Mouse (Mus musculus) embryonic fibroblast, embryonic 13.5 days (primary cell): Measurements from ENCODE around the gene Tssk4.

Source experiments
- CTCF ChIP-seq: IDR thresholded peaks from 2 replicates; pipeline ENCODE4 v1.5.1; 2011; ENCODE audit warnings: mild to moderate bottlenecking, control low read depth, low read length, moderate library complexity, borderline replicate concordance; ENCODE audit not compliant: insufficient read depth
- POLR2A ChIP-seq: IDR thresholded peaks from 2 replicates; pipeline ENCODE4 v1.6.1; 2011; ENCODE audit warnings: low read depth, mild to moderate bottlenecking, control low read depth, low read length, moderate library complexity

- TF ChIP-seq CTCF (no peak), POLR2A (peak; percentile 49)
These were observed 6.7 kb upstream of the Tssk4 start, which contains the start of gene Tm9sf1 for GRCm38 (mm10) chr14:55643060-55643907.
